Mouse (Mus musculus): Measurements from ENCODE around the gene Sdc3.

The Sdc3 gene

GRCm38 (mm10) chr4:130820594-130821255 lies 28.4 kb downstream of the Sdc3 start:
- DNase-seq (ENCODE audit: low read depth, low spot score) = no peak

- peak; percentile 32 for DNase-seq (ENCODE audit: low read depth, low spot score)
Observed at GRCm38 (mm10) chr4:130828851-130829673, 36.7 kb downstream of the Sdc3 start.

DNA sequence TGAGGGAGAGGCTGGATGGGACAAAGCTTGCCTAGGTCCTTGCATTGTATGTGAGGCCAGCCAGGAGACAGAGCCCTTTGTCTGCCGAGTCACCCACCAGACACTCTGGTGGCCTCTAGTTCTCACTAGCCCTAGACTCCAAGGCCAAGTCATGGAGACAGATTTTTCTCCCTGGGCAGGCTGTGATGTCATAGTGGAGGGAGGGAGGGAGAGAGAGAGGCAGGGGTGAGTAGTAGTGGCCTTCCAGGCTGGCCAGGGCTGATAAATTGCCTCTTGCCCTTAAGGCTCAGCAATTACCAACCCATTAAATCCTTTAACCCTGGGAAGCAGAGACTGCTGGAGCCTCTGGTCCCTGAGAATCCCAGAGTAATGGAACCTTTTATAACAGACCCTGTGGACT lies 41.8 kb downstream of the Sdc3 start:
- no peak for DNase-seq (ENCODE audit: low read depth, low spot score)

DNA sequence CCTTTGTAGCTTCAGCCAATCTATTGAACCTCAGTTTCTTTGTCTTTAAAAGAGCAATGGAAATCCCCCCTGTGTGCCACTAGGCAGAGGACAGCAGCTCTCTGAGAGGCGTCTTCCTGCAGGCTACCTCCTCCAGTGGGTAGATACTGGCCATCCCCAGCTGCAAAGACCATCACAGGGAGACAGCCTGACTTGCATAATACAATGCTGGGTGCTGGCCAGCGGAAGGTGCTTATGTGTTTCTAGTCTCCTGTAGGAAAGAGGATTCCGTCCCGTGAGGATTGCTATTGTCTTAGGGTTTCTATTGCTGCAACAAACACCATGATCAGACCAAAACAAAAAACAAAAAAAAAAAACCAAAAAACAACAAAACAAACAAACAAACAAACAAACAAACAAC lies 43.2 kb downstream of the Sdc3 start:
- DNase-seq (ENCODE audit: low read depth, low spot score) = no peak

GRCm38 (mm10) chr4:130836281-130837061 lies 44.1 kb downstream of the Sdc3 start:
- no peak for DNase-seq (ENCODE audit: low read depth, low spot score)

DNA sequence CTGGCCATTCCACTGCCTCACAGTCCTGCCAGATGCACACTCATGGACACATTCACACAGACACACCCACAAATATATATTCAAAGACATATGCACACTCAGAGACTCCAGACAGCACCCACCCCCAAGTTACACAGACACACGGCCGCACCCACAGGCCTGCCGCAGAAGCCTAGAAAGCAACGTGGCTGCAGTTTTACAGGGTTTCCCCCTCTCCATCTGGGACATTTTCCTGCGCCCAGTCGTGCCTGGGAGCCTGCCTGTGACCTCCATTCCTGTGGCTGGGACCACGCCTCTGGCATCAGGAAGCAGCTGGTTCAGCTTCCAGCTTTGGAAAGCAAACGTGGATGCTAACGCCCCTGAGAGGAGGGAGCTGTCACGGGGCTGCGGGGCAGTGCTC lies 46.2 kb downstream of the Sdc3 start:
- no peak for DNase-seq (ENCODE audit: low read depth, low spot score)

- no peak for DNase-seq (ENCODE audit: low read depth, low spot score)
Observed at GRCm38 (mm10) chr4:130841107-130841840, 48.9 kb downstream of the Sdc3 start.

DNA sequence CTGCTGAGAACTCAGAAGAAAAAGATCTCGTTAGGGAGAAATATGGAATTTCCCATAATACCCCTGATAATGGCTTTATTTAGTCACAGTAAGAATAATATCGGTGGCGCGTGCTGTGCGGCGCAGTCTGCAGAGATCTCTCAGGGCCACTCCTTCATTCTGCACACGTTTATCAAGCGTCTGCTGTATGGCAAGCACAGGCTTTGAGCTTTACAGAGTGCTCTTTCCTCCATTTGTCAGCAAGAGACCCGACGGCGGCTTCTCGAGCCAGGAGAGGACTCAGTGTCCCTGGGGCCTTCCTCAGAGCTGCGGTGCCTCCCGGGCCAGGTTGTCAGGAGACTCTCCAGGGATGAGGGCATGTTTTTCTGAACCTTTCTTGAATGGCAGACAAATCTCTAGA lies 56.5 kb downstream of the Sdc3 start:
- DNase-seq (ENCODE audit: low read depth, low spot score) = no peak

DNA sequence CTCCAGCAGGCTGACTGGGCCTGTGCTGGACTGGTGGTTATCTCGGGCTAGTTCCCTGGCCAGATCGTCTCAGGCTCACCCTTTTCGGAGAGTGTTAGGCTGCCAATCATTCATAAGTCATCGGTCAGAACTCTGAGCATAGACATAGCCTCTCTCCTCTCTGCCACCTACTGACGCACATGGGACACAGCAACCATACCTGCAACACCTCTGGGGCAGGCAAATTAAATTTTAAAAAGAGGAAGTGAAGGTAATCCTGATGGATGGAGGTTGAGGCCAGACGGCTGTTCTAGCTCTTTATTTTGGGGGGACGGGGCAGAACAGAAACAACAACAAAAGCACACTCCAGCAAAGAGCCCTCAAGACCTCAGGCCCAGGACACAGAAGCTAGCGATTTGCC lies 65.3 kb downstream of the Sdc3 start:
- DNase-seq (ENCODE audit: low read depth, low spot score) = peak; percentile 31

DNA sequence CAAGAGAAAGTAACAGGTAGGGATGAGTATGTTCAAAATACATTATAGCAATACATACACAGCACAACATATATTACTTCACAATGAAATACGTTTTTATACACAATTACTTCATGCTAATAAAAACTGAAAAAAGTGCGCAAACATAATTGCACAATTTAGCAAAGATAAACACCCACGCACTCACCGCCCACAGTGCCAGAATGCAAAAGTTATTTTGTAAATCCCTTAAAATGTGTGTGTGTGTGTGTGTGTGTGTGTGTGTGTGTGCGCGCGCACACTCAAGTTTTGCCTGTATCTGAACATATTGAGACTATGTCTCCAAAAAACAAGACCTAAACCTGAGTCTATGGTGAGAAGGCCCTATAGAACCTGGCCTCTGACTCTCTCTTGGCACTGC lies 66.5 kb downstream of the Sdc3 start:
- DNase-seq (ENCODE audit: low read depth, low spot score) = no peak

DNA sequence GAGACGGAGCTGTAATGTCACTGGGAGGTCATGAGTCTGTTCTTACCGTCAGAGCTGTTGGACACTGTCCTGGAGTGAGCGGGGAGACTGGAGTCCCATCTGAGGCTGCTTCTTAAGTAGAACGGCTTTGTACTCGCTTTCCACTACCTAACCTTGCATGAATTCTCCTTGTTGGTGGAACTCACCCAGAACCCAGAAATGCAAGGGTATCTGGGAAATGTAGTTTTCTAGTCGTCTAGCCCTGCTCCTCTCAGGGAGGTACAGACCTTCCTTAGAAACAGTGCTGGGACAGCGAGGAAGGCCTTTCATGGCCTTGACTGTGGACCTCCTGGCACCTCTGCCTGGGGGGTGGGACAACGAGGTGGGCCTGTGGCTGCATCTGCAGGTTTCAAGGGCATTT lies 67.1 kb downstream of the Sdc3 start:
- no peak for DNase-seq (ENCODE audit: low read depth, low spot score)

- no peak for DNase-seq (ENCODE audit: low read depth, low spot score)
Observed at GRCm38 (mm10) chr4:130860902-130861652, 68.7 kb downstream of the Sdc3 start.

DNA sequence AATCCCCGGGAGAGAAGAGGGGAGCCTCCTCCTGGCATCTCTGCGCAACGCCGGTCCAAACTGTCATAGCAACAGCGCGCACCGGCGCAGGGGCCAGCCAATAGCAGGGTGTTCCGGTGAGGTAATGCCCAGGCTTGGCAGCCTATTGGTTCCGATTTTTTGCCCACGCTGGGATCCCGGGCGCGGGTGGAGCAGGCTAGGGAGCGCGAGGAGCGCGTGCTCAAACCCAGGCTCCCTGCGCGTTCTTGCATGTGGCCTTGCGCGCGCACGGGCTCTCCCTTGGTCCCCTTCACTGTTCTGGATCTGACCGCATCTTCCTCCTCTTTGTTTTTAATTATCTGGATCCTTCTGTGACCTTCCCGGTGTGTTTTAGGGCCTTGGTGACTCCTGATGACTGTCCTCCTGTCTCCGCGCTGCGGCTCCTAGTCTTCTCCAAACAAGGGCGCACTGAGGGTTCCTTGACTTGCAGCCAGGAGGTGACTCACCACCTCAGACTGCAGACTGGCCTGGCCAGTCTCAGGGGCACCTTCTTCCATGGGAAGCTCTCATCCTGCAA lies 69.4 kb downstream of the Sdc3 start:
- DNase-seq (ENCODE audit: low read depth, low spot score) = peak; percentile 69

DNA sequence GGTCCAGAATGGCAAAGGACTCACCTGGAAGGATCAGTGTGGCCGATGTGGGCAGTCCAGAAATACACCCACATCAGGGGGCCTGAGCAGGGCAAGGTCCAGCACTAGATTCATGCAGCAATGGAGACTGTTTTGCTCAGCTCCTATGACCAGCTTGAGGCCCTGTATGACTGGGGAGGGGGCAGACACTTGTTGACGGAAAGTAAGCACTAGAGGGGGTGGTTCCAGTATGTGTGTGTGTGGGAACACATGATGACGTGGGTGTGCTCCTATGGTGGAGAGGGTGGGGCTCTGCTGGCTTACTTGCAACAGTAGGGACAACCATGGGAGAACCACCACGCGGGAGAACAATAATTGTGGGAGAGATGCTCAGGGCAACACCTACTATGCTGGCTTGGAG lies 70.2 kb downstream of the Sdc3 start:
- no peak for DNase-seq (ENCODE audit: low read depth, low spot score)

- no peak for DNase-seq (ENCODE audit: low read depth, low spot score)
Observed at GRCm38 (mm10) chr4:130865460-130865859, 73.1 kb downstream of the Sdc3 start.

DNA sequence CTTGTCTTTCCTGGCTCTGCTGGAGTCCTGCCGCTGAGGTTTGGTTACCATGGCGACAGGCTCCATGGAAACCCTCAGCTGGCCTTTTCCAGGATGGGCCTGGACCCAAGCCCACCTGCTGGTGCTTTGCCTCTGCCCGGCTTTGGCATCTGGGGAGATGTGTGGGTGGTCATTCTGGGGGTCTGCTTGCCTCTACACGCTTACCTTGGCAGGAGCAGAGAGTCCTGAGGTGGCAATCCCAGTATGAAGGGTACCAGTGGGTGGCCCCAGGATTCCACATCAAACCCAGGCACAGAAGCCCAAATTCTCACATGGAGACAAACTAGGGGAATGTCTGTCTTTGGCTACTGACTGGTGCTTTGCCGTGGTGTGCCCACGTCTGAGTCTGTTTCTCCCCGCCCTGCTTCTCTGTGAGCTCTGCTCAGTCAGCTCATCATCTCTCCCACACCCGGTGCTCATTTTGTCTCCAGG lies 73.6 kb downstream of the Sdc3 start:
- DNase-seq (ENCODE audit: low read depth, low spot score) = no peak

DNA sequence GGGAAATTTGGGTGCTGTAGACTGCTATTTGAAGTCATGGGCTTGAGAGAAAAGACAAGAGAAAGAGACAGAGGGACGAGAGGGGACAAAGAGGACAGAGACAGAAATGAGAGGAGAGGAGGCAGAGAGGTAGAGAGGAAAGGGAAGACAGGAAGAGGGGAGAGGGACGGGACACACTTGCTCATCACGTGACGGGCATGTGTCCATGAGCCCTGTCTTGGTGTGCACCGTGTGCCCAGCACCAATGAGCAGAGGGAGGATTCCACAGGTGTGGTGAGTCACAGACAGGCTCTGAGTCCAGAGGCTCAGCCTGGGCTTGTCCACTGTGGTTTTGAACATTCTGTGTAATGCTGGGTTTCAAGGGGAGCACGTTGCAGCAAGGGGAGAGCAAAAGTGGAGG lies 75.6 kb downstream of the Sdc3 start:
- no peak for DNase-seq (ENCODE audit: low read depth, low spot score)

- DNase-seq (ENCODE audit: low read depth, low spot score) = no peak
Observed at GRCm38 (mm10) chr4:130868803-130869202, 76.5 kb downstream of the Sdc3 start.

DNA sequence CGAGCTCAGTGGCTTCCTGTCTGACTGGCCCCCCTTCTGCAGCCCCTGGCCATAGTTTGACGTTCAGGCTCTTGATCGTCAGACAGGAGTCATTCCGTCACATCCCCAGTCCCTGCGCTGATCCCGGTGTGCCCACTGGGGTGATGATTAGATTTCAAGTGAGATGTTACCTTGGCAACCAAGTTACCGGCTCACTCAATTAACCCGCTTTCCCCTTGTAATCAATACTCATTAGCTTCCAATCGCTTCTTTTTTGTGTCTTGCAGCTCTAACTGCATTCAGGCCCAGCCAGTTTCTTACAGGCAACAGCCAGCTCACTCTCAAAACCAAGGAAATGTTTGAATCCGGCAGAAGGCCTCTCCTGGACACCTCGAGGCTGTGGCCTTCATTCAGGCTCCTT lies 80.1 kb downstream of the Sdc3 start:
- no peak for DNase-seq (ENCODE audit: low read depth, low spot score)

- peak; percentile 33 for DNase-seq (ENCODE audit: low read depth, low spot score)
Observed at GRCm38 (mm10) chr4:130873440-130873839, 81.1 kb downstream of the Sdc3 start.

GRCm38 (mm10) chr4:130874601-130875000 lies 82.3 kb downstream of the Sdc3 start:
- DNase-seq (ENCODE audit: low read depth, low spot score) = no peak

Measured in ES-CJ7 (cell line).